ENCODE assay signal across 8 mouse cellular contexts in the genomic region with DNA sequence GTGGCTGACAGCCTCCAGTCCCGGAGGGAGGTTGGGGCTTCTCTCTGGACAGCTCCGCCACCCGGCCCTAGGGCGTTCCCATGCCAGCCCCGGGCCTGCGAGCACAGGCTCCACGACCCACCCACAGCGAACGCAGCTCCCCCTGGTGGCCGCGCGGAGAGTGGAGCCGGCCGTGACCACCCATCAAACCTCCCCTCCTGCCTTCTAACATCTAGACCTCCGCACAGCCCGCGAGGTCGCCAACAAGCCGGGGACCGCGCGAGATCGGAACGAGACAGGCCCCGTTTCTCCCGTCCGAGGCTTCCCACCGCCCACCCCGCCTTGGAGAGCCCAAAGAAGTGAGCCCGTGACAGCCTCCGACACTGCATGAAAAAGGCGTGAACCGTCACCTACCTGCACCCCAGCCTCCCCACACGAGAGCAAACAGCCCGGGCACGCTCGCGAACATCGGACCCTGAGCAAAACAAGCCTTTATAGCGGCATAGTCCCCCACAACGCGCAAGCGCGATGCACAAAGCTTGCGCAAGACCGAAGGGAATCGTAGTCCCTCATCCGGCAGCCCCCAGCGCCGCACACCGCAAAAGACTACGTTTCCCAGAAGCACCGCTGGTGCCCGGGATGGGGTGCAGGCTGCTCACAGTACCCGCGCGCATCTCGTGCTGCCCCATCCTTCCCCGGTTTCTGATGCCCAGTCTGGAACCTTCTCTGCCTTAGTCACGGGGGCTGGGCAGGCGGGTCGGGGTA. TPM values are rescaled to one million over a fixed set of nuclear protein-coding genes. Genes with fewer than 3 reads are reported as not detected.
A peak's percentile ranks its signal among the peaks of the same experiment; 100 is the strongest.
DNase-seq lines count a peak whose midpoint lies in the region; ATAC-seq and TF ChIP-seq lines count a peak whose summit lies in the region.

A gene (minus strand): TSS at position 540 of the 744 bp plus-strand sequence.

- TF ChIP-seq POLR2A in olfactory bulb, adult 2 months (IDR thresholded peaks at IDR 0.05; ENCODE audit: insufficient read depth, low read depth, low read length): peak; percentile 77
- peak; percentile 39 for TF ChIP-seq POLR2A in thymus, adult 2 months (IDR thresholded peaks at IDR 0.05; ENCODE audit: control insufficient read depth, extremely low read depth, insufficient read depth, low read length, poor library complexity)

- H3K4me3 ChIP-seq in ES-E14 (ENCODE audit: insufficient read depth in 1 of 2, low read depth in 1 of 2, low read length in 2 of 2, poor library complexity in 1 of 2, severe bottlenecking in 1 of 2): peak within 1 kb of the TSS; percentile 76 to 86
- H3K4me3 ChIP-seq in forebrain, embryonic 16.5 days (replicated peaks; ENCODE audit: low read length): peak within 1 kb of the TSS; percentile 95
- peak within 1 kb of the TSS; percentile 93 for H3K4me3 ChIP-seq in layer of hippocampus, adult 2 months
- peak within 1 kb of the TSS; percentile 75 for H3K4me3 ChIP-seq in lung, embryonic 14.5 days (ENCODE audit: low read depth, low read length)
- peak within 1 kb of the TSS; percentile 97 for H3K4me3 ChIP-seq in olfactory bulb, adult 2 months (ENCODE audit: insufficient read depth, low read depth, low read length)
- peak within 1 kb of the TSS; percentile 85 for H3K4me3 ChIP-seq in thymus, adult 2 months (ENCODE audit: control insufficient read depth, insufficient read depth, low read length)

- 0 out of 2 replicates have a peak within 1 kb of the TSS, but pooled peaks have one; percentile 3 for H3K27ac ChIP-seq in ES-E14 (ENCODE audit: insufficient read depth, low read depth, low read length, poor library complexity, severe bottlenecking)
- H3K27ac ChIP-seq in forebrain, embryonic 16.5 days (ENCODE audit: low read length): peak within 1 kb of the TSS; percentile 93
- peak within 1 kb of the TSS; percentile 98 for H3K27ac ChIP-seq in layer of hippocampus, adult 2 months
- peak within 1 kb of the TSS; percentile 81 for H3K27ac ChIP-seq in lung, embryonic 14.5 days (ENCODE audit: low read depth)
- peak within 1 kb of the TSS; percentile 94 for H3K27ac ChIP-seq in olfactory bulb, adult 2 months (ENCODE audit: insufficient read depth, low read depth, low read length)
- peak within 1 kb of the TSS; percentile 75 for H3K27ac ChIP-seq in thymus, adult 2 months (ENCODE audit: control insufficient read depth, insufficient read depth, low read length)

- intact Hi-C loops in heart, postnatal 36 days (cut with DNase I): loop anchor here (5.0 to 10.0 kb wide), 6 partner anchors 44 to 701 kb away; a partner anchor contains a TSS

- peak within 1 kb of the TSS; percentile 76 for H3K9ac ChIP-seq in ES-E14 (ENCODE audit: insufficient read depth, low read depth, low read length, poor library complexity, severe bottlenecking)
- H3K9ac ChIP-seq in forebrain, embryonic 16.5 days (replicated peaks; ENCODE audit: low read depth, low read length): peak within 1 kb of the TSS; percentile 94
- peak within 1 kb of the TSS; percentile 70 for H3K9ac ChIP-seq in lung, embryonic 14.5 days

- peak; percentile 85 for DNase-seq in ES-E14 (ENCODE audit: low read depth, low spot score)
- peak; percentile 96 for DNase-seq in cerebellum, adult 11-12 months
- DNase-seq in heart, postnatal 36 days: peak; percentile 91 to 92
- DNase-seq in layer of hippocampus, adult 2 months (ENCODE audit: low spot score in 2 of 2): peak; percentile 94 to 98
- peak; percentile 97 for DNase-seq in lung, embryonic 14.5 days
- DNase-seq in thymus, adult 2 months: peak; percentile 94

- WGBS in forebrain, embryonic 16.5 days: 0% methylated on average over 62 of the region's 62 CpGs
- WGBS in lung, embryonic 14.5 days: under 1% methylated on average over 62 of the region's 62 CpGs
- WGBS in olfactory bulb, adult 2 months: under 1% methylated on average over 62 of the region's 62 CpGs
- under 1% methylated on average over 62 of the region's 62 CpGs for WGBS in thymus, adult 2 months

- in situ Hi-C loops in ES-E14 (cut with MboI; ENCODE audit: low sequenced_read_pairs in 2 of 2, unreplicated experiment in 2 of 2): no loop called here

- no peaks in the 10 kb centered on the region for H3K27me3 ChIP-seq in forebrain, embryonic 16.5 days (replicated peaks; ENCODE audit: control insufficient read depth, insufficient read depth, low read length)
- H3K27me3 ChIP-seq in lung, embryonic 14.5 days (ENCODE audit: insufficient read depth, low read length): no peaks in the 10 kb centered on the region
- H3K27me3 ChIP-seq in thymus, adult 2 months (ENCODE audit: control insufficient read depth, insufficient read depth, low read length): no peaks in the 10 kb centered on the region

- peak; percentile 100 for ATAC-seq in forebrain, embryonic 16.5 days
- ATAC-seq in lung, embryonic 14.5 days (ENCODE audit: insufficient read depth): peak; percentile 99

- peak within 1 kb of the TSS; percentile 87 for H3K4me2 ChIP-seq in forebrain, embryonic 16.5 days (ENCODE audit: low read length)
- H3K4me2 ChIP-seq in lung, embryonic 14.5 days: peak within 1 kb of the TSS; percentile 78

- H3K9me3 ChIP-seq in ES-E14 (ENCODE audit: control insufficient read depth, insufficient read depth, low read depth, low read length): no peaks in the 10 kb centered on the region
- no peaks in the 10 kb centered on the region for H3K9me3 ChIP-seq in forebrain, embryonic 16.5 days (ENCODE audit: control insufficient read depth, low read length)
- H3K9me3 ChIP-seq in lung, embryonic 14.5 days (ENCODE audit: low read depth, low read length): no peaks in the 10 kb centered on the region

- peaks cover 6% of the 10 kb centered on the region; the same call in 1 of the 2 replicates for H3K36me3 ChIP-seq in ES-E14 (ENCODE audit: control insufficient read depth, insufficient read depth, low read length, poor library complexity, severe bottlenecking)
- H3K36me3 ChIP-seq in forebrain, embryonic 16.5 days (ENCODE audit: control insufficient read depth, insufficient read depth): no peaks in the 10 kb centered on the region
- peaks cover 12% of the 10 kb centered on the region; the same call in 1 of the 2 replicates for H3K36me3 ChIP-seq in lung, embryonic 14.5 days (ENCODE audit: insufficient read depth)
- peaks cover 7% of the 10 kb centered on the region for H3K36me3 ChIP-seq in thymus, adult 2 months (ENCODE audit: control insufficient read depth, insufficient read depth, low read length)

- H3K4me1 ChIP-seq in ES-E14 (ENCODE audit: control insufficient read depth in 2 of 2, insufficient read depth in 2 of 2, low read length in 2 of 2, poor library complexity in 1 of 2): peaks cover 8 to 9% of the 10 kb centered on the region in 2 experiments; a peak in 3 of 4 replicates
- peaks cover 19% of the 10 kb centered on the region for H3K4me1 ChIP-seq in forebrain, embryonic 16.5 days (replicated peaks; ENCODE audit: control insufficient read depth, insufficient read depth, low read length)
- H3K4me1 ChIP-seq in lung, embryonic 14.5 days (ENCODE audit: insufficient read depth): peaks cover 8% of the 10 kb centered on the region; the same call in 1 of the 2 replicates
- H3K4me1 ChIP-seq in olfactory bulb, adult 2 months (ENCODE audit: control insufficient read depth, insufficient read depth, low read length): peaks cover 3% of the 10 kb centered on the region; the same call in 1 of the 2 replicates
- peaks cover 6% of the 10 kb centered on the region for H3K4me1 ChIP-seq in thymus, adult 2 months (replicated peaks; ENCODE audit: control insufficient read depth, insufficient read depth, low read length)

- peak; percentile 97 for TF ChIP-seq CTCF in layer of hippocampus, adult 2 months (conservative IDR thresholded peaks at IDR 0.05)
- TF ChIP-seq CTCF in lung, embryonic 14.5 days (IDR thresholded peaks at IDR 0.05; ENCODE audit: low read depth): peak; percentile 91
- TF ChIP-seq CTCF in olfactory bulb, adult 2 months (IDR thresholded peaks at IDR 0.05; ENCODE audit: insufficient read depth, low read depth, low read length): peak; percentile 98
- peak; percentile 97 for TF ChIP-seq CTCF in thymus, adult 2 months (IDR thresholded peaks at IDR 0.05; ENCODE audit: borderline replicate concordance, control insufficient read depth, extremely low read depth, insufficient read depth, low read length, poor library complexity)

TF ChIP-seq in ES-E14, 5 proteins besides CTCF, POLR2A, EP300 and RAD21:
- TF ChIP-seq HCFC1 (IDR thresholded peaks at IDR 0.05; ENCODE audit: borderline replicate concordance, insufficient read depth, low read length) (peak; percentile 96), ZC3H11A (IDR thresholded peaks at IDR 0.05; ENCODE audit: borderline replicate concordance, low read depth, low read length) (peak; percentile 47; the same call in 1 of the 2 replicates), CHD2 (IDR thresholded peaks at IDR 0.05; ENCODE audit: low read depth, low read length) (peak; percentile 80), MAFK (IDR thresholded peaks at IDR 0.05; ENCODE audit: insufficient read depth, low read depth, low read length) (no peak), ZNF384 (IDR thresholded peaks at IDR 0.05; ENCODE audit: low read depth, low read length) (0 out of 2 replicates have a peak, but pooled peaks have one; percentile 29)

RNA-seq across cellular contexts. Expression of the gene that starts here (rescaled TPM):
- 159 and 168 TPM in 2 replicates for total RNA-seq in ES-E14 (2012; rRNA removed)
- polyA plus RNA-seq in forebrain, embryonic 16.5 days (2015; fragmentation: Nextera tagmentation; extraction: Ambion mirVana): 164 and 185 TPM in 2 replicates
- 10 to 100 TPM; 32.2 to 34.5 TPM for total RNA-seq in heart, postnatal 36 days (2021)
- 100 to 1,000 TPM; 220 to 244 TPM for total RNA-seq in layer of hippocampus, adult 2 months (2021)
- polyA plus RNA-seq in lung, embryonic 14.5 days (2014; fragmentation: Nextera tagmentation; extraction: Ambion mirVana): 60.2 and 63.0 TPM in 2 replicates
- 577 and 578 TPM in 2 replicates for polyA plus RNA-seq in olfactory bulb, adult 2 months (2012; ENCODE audit: insufficient read depth, insufficient read length, low replicate concordance, missing spikeins)
- 244 and 275 TPM in 2 replicates for polyA plus RNA-seq in thymus, adult 2 months (2012; rRNA removed)

Comparison
In these comparisons a context has a peak if more than half of its experiments do, and no peak if none do; other contexts are left out.
1. Peak in every context shown above with its lines: DNase-seq, ATAC-seq, H3K4me3 ChIP-seq and H3K27ac ChIP-seq.
2. H3K27ac ChIP-seq: peak in every context shown above with its lines; median percentile 98 in layer of hippocampus, adult 2 months; 94 in olfactory bulb, adult 2 months; 93 in forebrain, embryonic 16.5 days; 81 in lung, embryonic 14.5 days; 75 in thymus, adult 2 months; 3 in ES-E14.